Comparison of ENCODE assay signal across 1 mouse cellular context in the genomic region with DNA sequence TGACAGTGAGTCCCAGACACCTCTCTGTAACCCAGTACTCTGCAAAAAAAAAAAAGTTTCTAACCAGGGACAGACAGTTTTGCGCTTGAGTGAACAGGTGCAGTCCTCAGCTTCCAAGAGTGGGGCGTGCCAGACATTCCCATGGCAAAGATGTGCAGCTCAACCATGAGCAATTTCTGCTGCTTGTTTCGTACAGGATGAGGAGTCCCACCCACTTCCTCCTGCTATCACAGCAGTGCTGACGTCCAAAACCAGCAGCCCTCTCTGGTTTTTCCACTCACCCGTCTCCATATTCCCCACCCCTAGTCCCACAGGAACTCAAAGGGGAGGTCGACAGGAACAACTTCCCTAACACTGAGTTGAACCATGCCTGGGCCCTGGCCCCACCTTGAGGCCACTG.
TF ChIP-seq lines count a peak whose summit lies in the region.

No protein-coding gene starts in this region.

TF ChIP-seq in CH12.LX, 34 proteins besides CTCF, POLR2A, EP300 and RAD21 (continued from another document):
- 0 out of 2 replicates have a peak, but pooled peaks have one; percentile 15 for TF ChIP-seq ETS1 (conservative IDR thresholded peaks at IDR 0.05; ENCODE audit: low read depth, low read length)
TF ChIP-seq in CH12.LX: peak in this region for 2.
